Mouse (Mus musculus) G1E (cell line): ENCODE data around the gene Helz. TPM values are rescaled to one million over a fixed set of nuclear protein-coding genes. Genes with fewer than 3 reads are reported as not detected.

Experiments
- ATAC-seq: 2 replicates; pipeline ENCODE4 v1.8.0; 2016; ENCODE audit warnings: mild to moderate bottlenecking; ENCODE audit not compliant: insufficient number of reproducible peaks, poor library complexity, low FRiP score, severe bottlenecking; ENCODE audit errors: extremely low read depth
- DNase-seq: peaks from one replicate; pipeline ENCODE4 v3.0.0; 2012; ENCODE audit warnings: low spot score
- H3K27me3 ChIP-seq: 2 replicates; pipeline ENCODE4 v1.6.1; 2012; ENCODE audit warnings: mild to moderate bottlenecking, low read length, inconsistent platforms; ENCODE audit not compliant: insufficient read depth
- H3K36me3 ChIP-seq: replicated peaks from 2 replicates; pipeline ENCODE3; 2012; ENCODE audit warnings: mild to moderate bottlenecking, inconsistent platforms
- H3K4me1 ChIP-seq: 2 replicates; pipeline ENCODE4 v1.6.1; 2012; ENCODE audit warnings: low read depth, low read length, inconsistent platforms, mixed read lengths; ENCODE audit not compliant: insufficient read depth
- H3K4me3 ChIP-seq: 2 replicates; pipeline ENCODE4 v1.5.1; 2012; ENCODE audit warnings: low read depth, mild to moderate bottlenecking, inconsistent platforms, low read length, moderate library complexity, mixed read lengths
- H3K9me3 ChIP-seq: replicated peaks from 2 replicates; pipeline ENCODE4 v1.6.1; 2012; ENCODE audit warnings: inconsistent platforms
- CTCF ChIP-seq: IDR thresholded peaks from 2 replicates; pipeline ENCODE4 v1.5.1; 2012; ENCODE audit warnings: low read depth, low read length, inconsistent platforms, mixed read lengths
- GATA1 ChIP-seq: IDR thresholded peaks from 2 replicates; pipeline ENCODE4 v1.6.1; 2012; ENCODE audit warnings: borderline replicate concordance, low read length, inconsistent platforms, mixed read lengths
- GATA2 ChIP-seq: IDR thresholded peaks from 2 replicates; pipeline ENCODE4 v1.6.1; 2012; ENCODE audit warnings: low read depth, low read length, inconsistent platforms, borderline replicate concordance
- POLR2AphosphoS5 ChIP-seq: IDR thresholded peaks from 2 replicates; pipeline ENCODE4 v1.6.1; 2012; ENCODE audit warnings: low read depth, low read length, inconsistent platforms; ENCODE audit not compliant: insufficient replicate concordance
- TAL1 ChIP-seq: conservative IDR thresholded peaks from 2 replicates; pipeline ENCODE4 v1.6.1; 2012; ENCODE audit warnings: low read depth, low read length, inconsistent platforms, mixed read lengths
- polyA plus RNA-seq: library from polyadenylated mRNA; stranded (reverse); fragments of >175 nt; gene quantifications from 2 replicates; pipeline ENCODE4 v1.2.3, GENCODE M21; 2012
- total RNA-seq, 2 experiments: library from RNA; stranded (forward) in 1 of 2; stranded (reverse) in 1 of 2; fragments of 200-1000 nt in 1 of 2; fragments of >200 nt in 1 of 2; fragmentation: Nextera tagmentation in 1 of 2; gene quantifications; 2 replicates each; pipeline ENCODE4 v1.2.3; 2014 to 2017

The Helz gene
- total and polyA plus RNA-seq, 3 experiments, result 23.8 to 97.3 (median 63.5) TPM

- Histone ChIP-seq H3K4me3 (no peak overlapping the region), H3K27me3 (peaks cover 44% of the 10 kb centered on the region), H3K4me1 (peaks cover 14% of the 10 kb centered on the region), H3K9me3 (no peaks in the 10 kb centered on the region), H3K36me3 (no peaks in the 10 kb centered on the region)
- DNase-seq (no peak), ATAC-seq (no peak)
- TF ChIP-seq CTCF (no peak), TAL1 (no peak), GATA2 (no peak), GATA1 (no peak), POLR2AphosphoS5 (no peak)
These were observed 183.2 kb downstream of the Helz start for GRCm38 (mm10) chr11:107730940-107731339.

DNA sequence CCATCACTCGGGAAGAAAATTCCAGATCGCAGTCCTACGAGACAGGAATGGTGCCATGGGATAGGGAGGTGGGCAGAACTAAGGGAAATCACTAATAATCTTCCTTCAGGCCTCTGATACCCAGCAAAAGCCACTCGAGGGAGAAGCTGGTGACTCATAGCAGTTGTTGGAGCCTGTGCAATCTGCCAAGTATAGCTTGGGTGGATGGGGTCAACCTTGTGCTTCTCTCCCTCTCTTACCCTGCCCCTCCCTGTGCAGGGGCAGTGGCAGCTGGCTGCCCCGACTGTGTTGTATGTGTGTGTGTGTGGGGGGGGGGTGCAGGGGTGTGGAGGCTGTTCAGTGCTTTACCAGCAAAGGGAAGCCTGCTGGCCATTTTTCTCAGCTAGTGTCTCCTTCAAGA is 183.8 kb downstream of the Helz start:
- no peaks in the 10 kb centered on the region for H3K36me3 ChIP-seq
- peaks cover 12% of the 10 kb centered on the region for H3K4me1 ChIP-seq
- TF ChIP-seq GATA2 (no peak), CTCF (no peak), POLR2AphosphoS5 (no peak), GATA1 (no peak), TAL1 (no peak)
- no peak overlapping the region for H3K4me3 ChIP-seq
- ATAC-seq, result no peak
- DNase-seq, result no peak
- no peaks in the 10 kb centered on the region for H3K9me3 ChIP-seq
- peaks cover 46% of the 10 kb centered on the region for H3K27me3 ChIP-seq

- ATAC-seq (no peak), DNase-seq (no peak)
- Histone ChIP-seq H3K27me3 (peaks cover 54% of the 10 kb centered on the region), H3K36me3 (no peaks in the 10 kb centered on the region), H3K4me1 (peaks cover 9% of the 10 kb centered on the region; the same call in 1 of the 2 replicates), H3K4me3 (no peak overlapping the region), H3K9me3 (no peaks in the 10 kb centered on the region)
- TF ChIP-seq TAL1 (no peak), GATA1 (no peak), POLR2AphosphoS5 (no peak), CTCF (no peak), GATA2 (no peak)
These were observed 186.4 kb downstream of the Helz start for GRCm38 (mm10) chr11:107734133-107734532.

- peaks cover 6% of the 10 kb centered on the region; the same call in 1 of the 2 replicates for H3K4me1 ChIP-seq
- no peaks in the 10 kb centered on the region for H3K9me3 ChIP-seq
- no peak for TF ChIP-seq GATA2
- no peak for TF ChIP-seq CTCF
- no peak for TF ChIP-seq GATA1
- no peak for TF ChIP-seq POLR2AphosphoS5
- no peak for TF ChIP-seq TAL1
- H3K27me3 ChIP-seq, result peaks cover 39% of the 10 kb centered on the region
- H3K36me3 ChIP-seq, result no peaks in the 10 kb centered on the region
- no peak for DNase-seq
- no peak overlapping the region for H3K4me3 ChIP-seq
- no peak for ATAC-seq
These were observed 190.2 kb downstream of the Helz start for GRCm38 (mm10) chr11:107737886-107738285.

GRCm38 (mm10) chr11:107738418-107739099 is 190.8 kb downstream of the Helz start:
- Histone ChIP-seq H3K4me1 (peaks cover 6% of the 10 kb centered on the region; the same call in 1 of the 2 replicates), H3K4me3 (no peak overlapping the region), H3K36me3 (no peaks in the 10 kb centered on the region), H3K9me3 (no peaks in the 10 kb centered on the region), H3K27me3 (peaks cover 45% of the 10 kb centered on the region)
- DNase-seq (no peak), ATAC-seq (no peak)
- TF ChIP-seq GATA2, result no peak
- no peak for TF ChIP-seq TAL1
- TF ChIP-seq POLR2AphosphoS5, result no peak
- TF ChIP-seq CTCF, result no peak
- TF ChIP-seq GATA1, result no peak

- DNase-seq (no peak), ATAC-seq (no peak)
- TF ChIP-seq TAL1 (no peak), POLR2AphosphoS5 (no peak), CTCF (no peak), GATA2 (no peak), GATA1 (no peak)
- H3K9me3 ChIP-seq, result no peaks in the 10 kb centered on the region
- peaks cover 40% of the 10 kb centered on the region for H3K27me3 ChIP-seq
- H3K4me3 ChIP-seq, result no peak overlapping the region
- no peaks in the 10 kb centered on the region for H3K36me3 ChIP-seq
- H3K4me1 ChIP-seq, result no peaks in the 10 kb centered on the region
These were observed 195.4 kb downstream of the Helz start for GRCm38 (mm10) chr11:107743100-107743499.

Other genes with a start within 250 kb of the Helz start
- gene Pitpnc1, start 77.2 kb upstream of the Helz start, total RNA-seq (2014; fragmentation: Nextera tagmentation), result 53.5 and 54.8 TPM in 2 replicates
- gene Pitpnc1, start 77.2 kb upstream of the Helz start, total RNA-seq (2017), result 27.9 and 31.5 TPM in 2 replicates
- 9.9 and 10.1 TPM in 2 replicates for gene Pitpnc1, start 77.2 kb upstream of the Helz start, polyA plus RNA-seq
- 77.4 and 90.2 TPM in 2 replicates for gene Psmd12, start 68.4 kb upstream of the Helz start, total RNA-seq (2014; fragmentation: Nextera tagmentation)
- gene Psmd12, start 68.4 kb upstream of the Helz start, total RNA-seq (2017), result 116 and 121 TPM in 2 replicates
- 31.4 and 39.1 TPM in 2 replicates for gene Psmd12, start 68.4 kb upstream of the Helz start, polyA plus RNA-seq
- gene Cacng1, start 168.6 kb downstream of the Helz start, total RNA-seq (2014; fragmentation: Nextera tagmentation), result not detected in 2 replicates
- gene Cacng1, start 168.6 kb downstream of the Helz start, total RNA-seq (2017), result not detected in 2 replicates
- 0.04 TPM in 1 of 2 replicates, not detected in the other for gene Cacng1, start 168.6 kb downstream of the Helz start, polyA plus RNA-seq
- not detected in 2 replicates for gene Cacng4, start 246.6 kb downstream of the Helz start, total RNA-seq (2014; fragmentation: Nextera tagmentation)
- gene Cacng4, start 246.6 kb downstream of the Helz start, total RNA-seq (2017), result 0.11 TPM in 1 of 2 replicates, not detected in the other
- not detected in 2 replicates for gene Cacng4, start 246.6 kb downstream of the Helz start, polyA plus RNA-seq